Mouse (Mus musculus): ENCODE results near the gene Etfrf1. TPM values are rescaled to one million over a fixed set of nuclear protein-coding genes. Genes with fewer than 3 reads are reported as not detected.
A peak's percentile ranks its signal among the peaks of the same experiment; 100 is the strongest.

Etfrf1 gene
- polyA plus RNA-seq, 1 experiment from 2014 or later = 32.8 TPM

DNA sequence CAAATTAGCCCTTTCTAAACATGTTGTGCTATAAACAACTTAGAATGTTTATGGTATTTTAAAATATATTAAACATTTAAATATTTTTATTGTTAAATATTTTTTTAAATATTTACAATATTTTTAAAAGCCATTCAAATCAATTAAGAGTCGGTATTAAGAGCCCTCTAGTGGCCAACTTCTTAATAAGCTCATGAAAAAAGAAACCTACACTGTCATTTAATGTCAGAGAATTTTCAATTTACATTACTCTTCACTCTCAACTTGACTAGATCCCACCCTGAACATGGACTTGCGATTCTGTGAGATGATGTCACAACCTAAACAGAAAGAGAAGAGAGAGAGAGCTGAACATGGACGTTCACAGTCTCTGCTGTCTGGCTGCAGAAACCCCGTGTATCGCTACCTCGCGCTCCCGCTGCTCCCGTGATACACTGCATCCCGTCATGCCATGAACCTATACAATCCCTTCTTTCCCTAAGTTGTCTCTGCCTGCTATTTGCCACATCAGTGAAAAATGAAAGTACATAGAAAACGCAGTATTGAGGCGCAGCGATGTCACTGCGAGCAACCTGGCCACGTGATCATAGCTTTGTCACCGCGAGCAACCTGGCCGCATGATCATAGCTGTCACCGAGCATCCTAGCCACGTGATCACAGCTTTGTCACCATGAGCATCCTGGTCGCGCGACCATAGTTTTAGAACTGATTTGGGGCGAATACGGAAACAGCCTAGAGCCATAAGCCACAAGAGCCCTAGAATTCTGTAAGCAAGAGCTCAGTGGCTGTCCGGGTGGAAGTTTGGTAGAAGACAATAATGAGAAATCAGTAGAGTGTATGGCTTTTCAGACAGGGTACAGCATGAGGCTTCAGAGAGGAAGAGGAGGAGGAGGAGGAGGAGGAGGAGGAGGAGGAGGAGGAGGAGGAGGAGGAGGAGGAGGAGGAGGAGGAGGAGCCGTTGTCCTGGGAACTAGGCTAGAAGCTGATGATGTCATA, 23.5 kb upstream of the Etfrf1 start:
- peak; percentile 60; the same call in 1 of the 2 replicates for ATAC-seq (replicated peaks; ENCODE audit: low FRiP score)
- H3K4me2 ChIP-seq (ENCODE audit: low read depth, low read length, severe bottlenecking) = peak overlapping the region; percentile 44
- H3K4me3 ChIP-seq (ENCODE audit: low read depth, low read length) = peak overlapping the region; percentile 16; the same call in 1 of the 2 replicates
- no peaks in the 10 kb centered on the region for H3K4me1 ChIP-seq (replicated peaks; ENCODE audit: control insufficient read depth, insufficient read depth, low read length)
- H3K36me3 ChIP-seq (ENCODE audit: control insufficient read depth, insufficient read depth, low read length) = no peaks in the 10 kb centered on the region
- no peak overlapping the region for H3K27ac ChIP-seq (ENCODE audit: low read depth, low read length)
- 65% methylated on average over 27 of the region's 27 CpGs for WGBS
- no peak overlapping the region for H3K9ac ChIP-seq (ENCODE audit: low read length)
- no peaks in the 10 kb centered on the region for H3K9me3 ChIP-seq (ENCODE audit: control insufficient read depth, low read length)
- H3K27me3 ChIP-seq (ENCODE audit: control insufficient read depth, insufficient read depth, low read length) = no peaks in the 10 kb centered on the region
- DNase-seq (ENCODE audit: low spot score) = no peak

DNA sequence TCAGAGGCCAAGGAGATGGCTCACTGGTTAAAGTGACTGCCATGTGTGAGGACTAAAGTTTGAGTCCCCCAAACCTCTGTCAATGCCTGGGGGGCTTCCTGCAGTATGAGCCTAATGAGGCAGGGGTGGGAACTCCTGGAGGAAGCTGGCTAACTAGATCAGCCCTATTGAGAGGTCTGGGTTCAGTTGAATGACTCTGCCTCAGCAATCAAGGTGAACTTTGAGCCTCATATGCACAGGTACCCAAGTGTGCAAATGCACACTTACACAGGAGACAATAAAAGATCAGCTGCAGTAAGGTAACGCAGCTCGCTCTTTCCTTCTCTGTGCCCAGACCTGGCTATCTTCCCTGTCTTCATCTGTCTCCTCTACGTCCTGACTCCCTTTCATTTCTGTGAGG, 17.9 kb upstream of the Etfrf1 start:
- no peak overlapping the region for H3K27ac ChIP-seq (ENCODE audit: low read depth, low read length)
- H3K4me1 ChIP-seq (replicated peaks; ENCODE audit: control insufficient read depth, insufficient read depth, low read length) = no peaks in the 10 kb centered on the region
- H3K9me3 ChIP-seq (ENCODE audit: control insufficient read depth, low read length) = no peaks in the 10 kb centered on the region
- no peak for ATAC-seq (replicated peaks; ENCODE audit: low FRiP score)
- no peak overlapping the region for H3K9ac ChIP-seq (ENCODE audit: low read length)
- peak; percentile 27 for DNase-seq (ENCODE audit: low spot score)
- 85% methylated on average over 3 of the region's 3 CpGs for WGBS
- H3K4me3 ChIP-seq (ENCODE audit: low read depth, low read length) = no peak overlapping the region
- H3K36me3 ChIP-seq (ENCODE audit: control insufficient read depth, insufficient read depth, low read length) = no peaks in the 10 kb centered on the region
- no peaks in the 10 kb centered on the region for H3K27me3 ChIP-seq (ENCODE audit: control insufficient read depth, insufficient read depth, low read length)
- H3K4me2 ChIP-seq (ENCODE audit: low read depth, low read length, severe bottlenecking) = no peak overlapping the region

DNA sequence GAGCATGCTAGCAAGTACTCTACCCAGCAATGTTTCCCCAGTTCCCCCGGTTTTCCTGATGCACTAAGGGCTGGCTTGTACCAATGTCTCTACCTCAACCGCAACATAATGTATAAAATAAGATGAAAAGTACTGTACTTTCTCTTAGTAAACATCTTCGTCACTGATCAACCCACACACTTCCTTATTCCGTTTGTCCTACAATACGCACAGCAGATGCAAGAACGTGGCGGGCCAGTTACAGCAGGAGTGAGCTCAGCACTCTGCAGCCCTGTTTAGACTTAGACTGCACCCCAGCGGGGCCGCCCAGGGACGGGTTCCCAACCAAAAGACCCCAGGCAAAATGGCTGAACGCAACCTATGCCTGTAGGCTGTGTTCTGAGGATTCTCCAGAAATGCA, 17.5 kb upstream of the Etfrf1 start:
- Histone ChIP-seq H3K36me3 (ENCODE audit: control insufficient read depth, insufficient read depth, low read length) (no peaks in the 10 kb centered on the region), H3K9me3 (ENCODE audit: control insufficient read depth, low read length) (no peaks in the 10 kb centered on the region), H3K4me3 (ENCODE audit: low read depth, low read length) (no peak overlapping the region), H3K9ac (ENCODE audit: low read length) (no peak overlapping the region), H3K4me2 (ENCODE audit: low read depth, low read length, severe bottlenecking) (no peak overlapping the region), H3K4me1 (replicated peaks; ENCODE audit: control insufficient read depth, insufficient read depth, low read length) (no peaks in the 10 kb centered on the region), H3K27me3 (ENCODE audit: control insufficient read depth, insufficient read depth, low read length) (no peaks in the 10 kb centered on the region), H3K27ac (ENCODE audit: low read depth, low read length) (no peak overlapping the region)
- WGBS = 85% methylated on average over 11 of the region's 11 CpGs
- ATAC-seq (replicated peaks; ENCODE audit: low FRiP score) (no peak), DNase-seq (ENCODE audit: low spot score) (peak; percentile 33)

DNA sequence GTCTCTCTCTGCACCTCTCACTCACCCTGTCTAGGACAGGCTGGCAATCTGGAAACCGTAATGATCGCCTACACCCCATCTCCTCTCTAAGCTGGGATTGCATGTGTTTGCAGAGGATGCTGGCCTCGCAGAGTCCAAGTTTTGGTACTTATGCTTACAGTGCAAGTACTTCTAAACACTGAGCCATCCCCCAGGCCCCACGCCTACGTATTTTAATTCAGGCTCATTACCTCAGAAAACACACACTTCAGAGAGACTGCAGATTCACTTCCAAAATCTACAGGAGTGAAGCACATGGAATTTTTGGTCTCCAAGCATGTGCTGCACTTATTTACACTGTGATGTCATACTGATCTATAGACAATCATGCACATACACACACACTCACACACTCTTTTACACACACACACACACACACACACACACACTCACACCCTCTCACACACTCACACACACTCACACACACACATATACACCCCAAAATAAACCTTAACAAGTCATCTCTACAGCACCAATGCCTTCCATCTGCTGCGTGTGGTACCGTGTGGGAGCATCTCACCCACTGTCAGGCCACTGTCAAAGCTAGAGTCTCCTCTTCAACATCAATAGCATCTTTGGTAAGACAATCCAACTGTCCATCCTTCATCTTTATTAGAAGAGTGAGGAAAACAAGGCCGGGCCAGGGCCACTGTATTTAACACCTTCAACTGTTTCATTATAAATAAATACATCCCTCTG, 12.8 kb upstream of the Etfrf1 start:
- Histone ChIP-seq H3K27ac (ENCODE audit: low read depth, low read length) (no peak overlapping the region), H3K36me3 (ENCODE audit: control insufficient read depth, insufficient read depth, low read length) (no peaks in the 10 kb centered on the region), H3K27me3 (ENCODE audit: control insufficient read depth, insufficient read depth, low read length) (no peaks in the 10 kb centered on the region), H3K9me3 (ENCODE audit: control insufficient read depth, low read length) (no peaks in the 10 kb centered on the region), H3K4me3 (ENCODE audit: low read depth, low read length) (no peak overlapping the region), H3K4me2 (ENCODE audit: low read depth, low read length, severe bottlenecking) (no peak overlapping the region), H3K4me1 (replicated peaks; ENCODE audit: control insufficient read depth, insufficient read depth, low read length) (no peaks in the 10 kb centered on the region), H3K9ac (ENCODE audit: low read length) (no peak overlapping the region)
- DNase-seq (ENCODE audit: low spot score) = peak; percentile 27
- 93% methylated on average over 8 of the region's 8 CpGs for WGBS
- ATAC-seq (replicated peaks; ENCODE audit: low FRiP score) = no peak

DNA sequence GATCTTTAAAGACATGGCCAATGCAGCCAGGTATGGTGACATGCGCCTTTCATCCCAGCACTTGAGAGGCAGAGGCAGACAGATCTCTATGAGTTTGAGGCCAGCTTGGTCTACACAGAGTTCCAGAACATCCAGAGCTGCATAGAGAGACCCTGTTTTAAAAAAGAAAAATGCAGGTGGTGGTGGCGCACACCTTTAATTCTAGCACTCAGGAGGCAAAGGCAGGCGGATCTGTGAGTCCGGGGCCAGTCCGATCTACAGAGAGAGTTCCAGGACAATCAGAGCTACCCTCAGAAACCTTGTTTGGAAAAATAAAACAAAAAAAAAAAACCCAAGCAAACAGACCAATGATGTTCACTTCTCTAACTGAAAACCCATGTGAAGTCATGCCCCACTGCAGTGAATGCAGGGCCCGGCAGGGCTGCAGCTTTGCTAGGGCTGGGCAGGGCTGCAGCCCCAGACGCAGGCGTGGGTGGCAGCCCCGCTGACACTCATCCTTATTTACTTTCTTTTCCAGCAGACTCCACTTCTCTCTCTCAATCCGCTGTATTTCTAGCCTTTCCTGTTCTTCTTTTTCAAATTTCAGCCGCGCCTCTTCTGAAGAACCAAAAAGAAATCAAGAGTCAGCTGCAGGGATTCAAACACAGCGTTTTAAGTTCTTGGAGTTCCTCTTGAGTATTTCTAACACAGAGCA, 8.4 kb upstream of the Etfrf1 start:
- no peaks in the 10 kb centered on the region for H3K27me3 ChIP-seq (ENCODE audit: control insufficient read depth, insufficient read depth, low read length)
- H3K9ac ChIP-seq (ENCODE audit: low read length) = no peak overlapping the region
- H3K4me2 ChIP-seq (ENCODE audit: low read depth, low read length, severe bottlenecking) = no peak overlapping the region
- DNase-seq (ENCODE audit: low spot score) (no peak), ATAC-seq (replicated peaks; ENCODE audit: low FRiP score) (no peak)
- no peaks in the 10 kb centered on the region for H3K4me1 ChIP-seq (replicated peaks; ENCODE audit: control insufficient read depth, insufficient read depth, low read length)
- 89% methylated on average over 13 of the region's 13 CpGs for WGBS
- H3K4me3 ChIP-seq (ENCODE audit: low read depth, low read length) = no peak overlapping the region
- no peak overlapping the region for H3K27ac ChIP-seq (ENCODE audit: low read depth, low read length)
- no peaks in the 10 kb centered on the region for H3K36me3 ChIP-seq (ENCODE audit: control insufficient read depth, insufficient read depth, low read length)
- no peaks in the 10 kb centered on the region for H3K9me3 ChIP-seq (ENCODE audit: control insufficient read depth, low read length)

DNA sequence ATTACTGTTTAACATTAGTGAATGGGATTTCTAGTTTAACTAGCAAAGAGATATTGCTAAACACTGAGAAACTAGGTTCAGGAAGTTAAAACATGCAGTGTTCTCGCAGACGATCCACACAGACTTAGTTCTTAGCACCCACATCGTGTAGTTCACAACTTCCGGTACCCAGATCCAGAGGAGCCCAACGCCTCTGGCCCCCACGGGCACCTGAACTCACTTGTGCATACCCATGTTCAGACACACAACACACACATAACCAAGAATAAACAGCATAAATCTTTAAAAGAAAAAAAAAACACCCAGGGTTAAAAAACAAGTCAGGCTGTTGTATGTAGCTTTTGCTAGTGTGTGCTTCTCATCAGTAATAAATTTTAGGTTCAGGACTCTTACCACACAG, 6.5 kb upstream of the Etfrf1 start:
- H3K9ac ChIP-seq (ENCODE audit: low read length) = no peak overlapping the region
- no peaks in the 10 kb centered on the region for H3K27me3 ChIP-seq (ENCODE audit: control insufficient read depth, insufficient read depth, low read length)
- H3K4me1 ChIP-seq (replicated peaks; ENCODE audit: control insufficient read depth, insufficient read depth, low read length) = no peaks in the 10 kb centered on the region
- DNase-seq (ENCODE audit: low spot score) (no peak), ATAC-seq (replicated peaks; ENCODE audit: low FRiP score) (no peak)
- H3K4me3 ChIP-seq (ENCODE audit: low read depth, low read length) = no peak overlapping the region
- WGBS = 88% methylated on average over 6 of the region's 6 CpGs
- no peak overlapping the region for H3K27ac ChIP-seq (ENCODE audit: low read depth, low read length)
- H3K4me2 ChIP-seq (ENCODE audit: low read depth, low read length, severe bottlenecking) = no peak overlapping the region
- no peaks in the 10 kb centered on the region for H3K9me3 ChIP-seq (ENCODE audit: control insufficient read depth, low read length)
- no peaks in the 10 kb centered on the region for H3K36me3 ChIP-seq (ENCODE audit: control insufficient read depth, insufficient read depth, low read length)

DNA sequence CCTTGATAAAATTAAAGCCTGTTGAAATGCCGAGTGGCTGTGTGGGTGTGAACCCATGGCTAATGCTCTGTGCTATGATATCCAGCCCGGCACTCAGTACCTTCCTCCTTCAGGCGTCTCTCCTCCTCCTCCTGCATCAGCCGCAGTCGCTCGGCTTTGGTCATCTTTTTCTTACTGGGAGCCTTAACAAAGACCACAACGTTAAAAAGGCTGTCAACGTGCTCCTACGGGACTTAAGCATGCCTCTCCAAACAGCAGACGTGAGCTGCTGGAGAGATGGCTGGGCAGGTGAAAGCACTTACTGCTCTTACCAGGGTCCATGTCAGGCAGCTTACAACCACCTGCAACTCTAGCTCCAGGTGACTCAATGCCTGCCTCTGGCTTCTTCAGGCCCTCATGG, 5.8 kb upstream of the Etfrf1 start:
- DNase-seq (ENCODE audit: low spot score) = no peak

DNA sequence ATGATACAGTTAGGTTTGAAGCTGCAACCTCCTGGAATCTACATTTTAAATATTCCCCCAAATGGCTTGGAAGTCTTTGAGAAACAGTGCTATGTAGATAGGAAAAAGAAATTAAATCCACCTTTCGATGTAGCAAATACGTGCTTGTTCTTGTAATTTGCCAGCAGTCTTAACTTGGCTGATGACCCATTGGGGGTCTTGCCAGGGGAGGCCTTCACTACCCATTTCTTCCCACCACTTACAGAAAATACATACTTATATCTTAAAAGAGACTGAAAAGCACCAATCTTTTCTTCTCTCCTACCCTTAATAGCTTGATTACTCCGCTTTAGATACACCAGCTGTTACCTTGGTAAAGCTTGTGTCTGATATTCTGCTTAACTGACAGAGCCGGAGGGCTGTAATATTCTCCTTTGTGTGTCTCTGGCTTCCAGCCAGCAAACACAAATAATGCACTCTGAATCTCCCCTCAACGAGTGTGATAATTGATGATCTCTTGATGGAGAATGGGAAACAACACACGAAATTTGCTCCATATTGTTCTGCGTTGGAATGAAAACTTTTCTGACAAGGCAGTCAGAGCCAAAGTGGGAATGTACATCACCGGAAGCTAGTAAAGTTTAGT, 766 bp upstream of the Etfrf1 start:
- no peak overlapping the region; the same call in 1 of the 2 replicates for H3K9ac ChIP-seq (ENCODE audit: low read length)
- WGBS = 45% methylated on average over 8 of the region's 8 CpGs
- no peaks in the 10 kb centered on the region for H3K9me3 ChIP-seq (ENCODE audit: control insufficient read depth, low read length)
- DNase-seq (ENCODE audit: low spot score) (no peak), ATAC-seq (replicated peaks; ENCODE audit: low FRiP score) (no peak)
- H3K4me2 ChIP-seq (ENCODE audit: low read depth, low read length, severe bottlenecking) = peak overlapping the region; percentile 69
- H3K4me1 ChIP-seq (replicated peaks; ENCODE audit: control insufficient read depth, insufficient read depth, low read length) = peaks cover 6% of the 10 kb centered on the region; the same call in 1 of the 2 replicates
- H3K27ac ChIP-seq (ENCODE audit: low read depth, low read length) = no peak overlapping the region
- H3K4me3 ChIP-seq (ENCODE audit: low read depth, low read length) = peak overlapping the region; percentile 57
- H3K36me3 ChIP-seq (ENCODE audit: control insufficient read depth, insufficient read depth, low read length) = no peaks in the 10 kb centered on the region
- no peaks in the 10 kb centered on the region for H3K27me3 ChIP-seq (ENCODE audit: control insufficient read depth, insufficient read depth, low read length)

More for the DNA sequence above, 5.8 kb upstream of the Etfrf1 start:
- no peaks in the 10 kb centered on the region for H3K27me3 ChIP-seq (ENCODE audit: control insufficient read depth, insufficient read depth, low read length)
- H3K4me1 ChIP-seq (replicated peaks; ENCODE audit: control insufficient read depth, insufficient read depth, low read length) = no peaks in the 10 kb centered on the region
- no peaks in the 10 kb centered on the region for H3K9me3 ChIP-seq (ENCODE audit: control insufficient read depth, low read length)
- 75% methylated on average over 10 of the region's 10 CpGs for WGBS
- ATAC-seq (replicated peaks; ENCODE audit: low FRiP score) = no peak
- H3K4me3 ChIP-seq (ENCODE audit: low read depth, low read length) = no peak overlapping the region
- no peak overlapping the region for H3K27ac ChIP-seq (ENCODE audit: low read depth, low read length)
- H3K36me3 ChIP-seq (ENCODE audit: control insufficient read depth, insufficient read depth, low read length) = no peaks in the 10 kb centered on the region
- no peak overlapping the region for H3K9ac ChIP-seq (ENCODE audit: low read length)
- no peak overlapping the region for H3K4me2 ChIP-seq (ENCODE audit: low read depth, low read length, severe bottlenecking)
